Mouse (Mus musculus) heart, adult 2 months (tissue): ENCODE data around the gene Kbtbd3.

ENCODE experiments used
- EP300 ChIP-seq: fragments of 200-500 bp; IDR thresholded peaks from 2 replicates; pipeline ENCODE4 v1.6.1; 2011; ENCODE audit warnings: low read depth, low read length, control low read depth; ENCODE audit not compliant: insufficient read depth
- POLR2A ChIP-seq: fragments of 200-500 bp; IDR thresholded peaks from 2 replicates; pipeline ENCODE4 v1.6.1; 2011; ENCODE audit warnings: mild to moderate bottlenecking, low read depth, low read length, control low read depth; ENCODE audit not compliant: insufficient read depth

DNA sequence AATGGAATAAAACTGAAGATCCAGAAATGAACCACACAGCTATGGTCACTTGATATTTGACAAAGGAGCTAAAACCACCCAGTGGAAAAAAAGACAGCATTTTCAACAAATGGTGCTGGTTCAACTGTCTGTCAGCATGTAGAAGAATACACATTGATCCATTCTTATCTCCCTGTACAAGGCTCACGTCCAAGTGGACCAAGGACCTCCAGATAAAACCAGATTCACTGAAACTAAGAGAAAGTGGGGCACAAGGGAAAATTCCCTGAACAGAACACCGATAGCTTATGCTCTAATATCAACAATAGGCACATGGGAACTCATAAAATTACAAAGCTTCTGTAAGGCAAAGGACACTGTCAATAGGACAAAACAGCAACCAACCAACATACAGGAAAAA, 9.2 kb upstream of the Kbtbd3 start:
- TF ChIP-seq EP300 (no peak), POLR2A (no peak)
